Mouse (Mus musculus): Measurements from ENCODE around the gene Dnajc11. TPM values are rescaled to one million over a fixed set of nuclear protein-coding genes. Genes with fewer than 3 reads are reported as not detected.

Dnajc11 gene
- polyA plus RNA-seq (2015; fragmentation: Nextera tagmentation; extraction: Ambion mirVana), result 45.4 and 56.4 TPM in 2 replicates

GRCm38 (mm10) chr4:151933505-151934214, at the start of gene Dnajc11:
Gene Dnajc11 (plus strand): TSS chr4:151933691.
- WGBS, result under 1% methylated on average over 82 of the region's 83 CpGs
- no peaks in the 10 kb centered on the region for H3K36me3 ChIP-seq
- ATAC-seq (replicated peaks; ENCODE audit: insufficient number of reproducible peaks, insufficient read depth, low FRiP score, low read depth), result peak; percentile 88
- H3K4me2 ChIP-seq, result peak within 1 kb of the TSS; percentile 82
- H3K9me3 ChIP-seq (replicated peaks), result no peaks in the 10 kb centered on the region
- H3K27ac ChIP-seq, result peak within 1 kb of the TSS; percentile 43
- H3K9ac ChIP-seq, result peak within 1 kb of the TSS; percentile 90
- H3K4me3 ChIP-seq, result peak within 1 kb of the TSS; percentile 89
- H3K27me3 ChIP-seq, result no peaks in the 10 kb centered on the region
- peaks cover 28% of the 10 kb centered on the region for H3K4me1 ChIP-seq (replicated peaks)

- no peak overlapping the region for H3K9ac ChIP-seq
- H3K4me1 ChIP-seq (replicated peaks), result no peaks in the 10 kb centered on the region
- H3K27me3 ChIP-seq, result no peaks in the 10 kb centered on the region
- H3K4me3 ChIP-seq, result no peak overlapping the region
- no peak overlapping the region for H3K4me2 ChIP-seq
- no peaks in the 10 kb centered on the region for H3K36me3 ChIP-seq
- no peak for ATAC-seq (replicated peaks; ENCODE audit: insufficient number of reproducible peaks, insufficient read depth, low FRiP score, low read depth)
- 0 out of 2 replicates have a peak, but pooled peaks cover 4% of the 10 kb centered on the region for H3K9me3 ChIP-seq (replicated peaks)
- no peak overlapping the region for H3K27ac ChIP-seq
- WGBS, result 70% methylated on average over 6 of the region's 6 CpGs
Observed at GRCm38 (mm10) chr4:151893241-151893640, 40.2 kb upstream of the Dnajc11 start.

- ATAC-seq (replicated peaks; ENCODE audit: insufficient number of reproducible peaks, insufficient read depth, low FRiP score, low read depth), result no peak
- 90% methylated on average over 12 of the region's 12 CpGs for WGBS
- Histone ChIP-seq H3K27me3 (no peaks in the 10 kb centered on the region), H3K4me1 (replicated peaks) (no peaks in the 10 kb centered on the region), H3K9me3 (replicated peaks) (peaks cover 4% of the 10 kb centered on the region; the same call in 1 of the 2 replicates), H3K36me3 (no peaks in the 10 kb centered on the region), H3K27ac (no peak overlapping the region), H3K9ac (no peak overlapping the region), H3K4me2 (no peak overlapping the region), H3K4me3 (no peak overlapping the region)
Observed at GRCm38 (mm10) chr4:151894926-151895325, 38.6 kb upstream of the Dnajc11 start.

- Histone ChIP-seq H3K36me3 (no peaks in the 10 kb centered on the region), H3K4me1 (replicated peaks) (no peaks in the 10 kb centered on the region), H3K27me3 (no peaks in the 10 kb centered on the region), H3K27ac (no peak overlapping the region), H3K4me3 (no peak overlapping the region), H3K9me3 (replicated peaks) (peaks cover 4% of the 10 kb centered on the region; the same call in 1 of the 2 replicates), H3K4me2 (no peak overlapping the region), H3K9ac (no peak overlapping the region)
- ATAC-seq (replicated peaks; ENCODE audit: insufficient number of reproducible peaks, insufficient read depth, low FRiP score, low read depth), result no peak
- WGBS, result 89% methylated on average over 7 of the region's 7 CpGs
Observed at GRCm38 (mm10) chr4:151895624-151896023, 37.9 kb upstream of the Dnajc11 start.

- Histone ChIP-seq H3K4me2 (no peak overlapping the region), H3K36me3 (no peaks in the 10 kb centered on the region), H3K9me3 (replicated peaks) (peaks cover 4% of the 10 kb centered on the region; the same call in 1 of the 2 replicates), H3K27ac (no peak overlapping the region), H3K9ac (no peak overlapping the region), H3K4me3 (no peak overlapping the region), H3K4me1 (replicated peaks) (peaks cover 5% of the 10 kb centered on the region), H3K27me3 (no peaks in the 10 kb centered on the region)
- 74% methylated on average over 9 of the region's 9 CpGs for WGBS
- no peak for ATAC-seq (replicated peaks; ENCODE audit: insufficient number of reproducible peaks, insufficient read depth, low FRiP score, low read depth)
Observed at GRCm38 (mm10) chr4:151897069-151897617, 36.3 kb upstream of the Dnajc11 start.

- Histone ChIP-seq H3K9ac (no peak overlapping the region), H3K4me1 (replicated peaks) (peaks cover 19% of the 10 kb centered on the region), H3K36me3 (no peaks in the 10 kb centered on the region), H3K9me3 (replicated peaks) (peaks cover 4% of the 10 kb centered on the region; the same call in 1 of the 2 replicates), H3K4me3 (no peak overlapping the region), H3K27me3 (no peaks in the 10 kb centered on the region), H3K4me2 (no peak overlapping the region), H3K27ac (no peak overlapping the region)
- WGBS, result 59% methylated on average over 13 of the region's 13 CpGs
- ATAC-seq (replicated peaks; ENCODE audit: insufficient number of reproducible peaks, insufficient read depth, low FRiP score, low read depth), result no peak
Observed at GRCm38 (mm10) chr4:151898600-151899245, 34.8 kb upstream of the Dnajc11 start.

GRCm38 (mm10) chr4:151899707-151900384, 33.6 kb upstream of the Dnajc11 start:
- no peak for ATAC-seq (replicated peaks; ENCODE audit: insufficient number of reproducible peaks, insufficient read depth, low FRiP score, low read depth)
- Histone ChIP-seq H3K36me3 (no peaks in the 10 kb centered on the region), H3K4me2 (no peak overlapping the region), H3K27me3 (no peaks in the 10 kb centered on the region), H3K27ac (no peak overlapping the region), H3K4me3 (no peak overlapping the region), H3K4me1 (replicated peaks) (peaks cover 28% of the 10 kb centered on the region), H3K9me3 (replicated peaks) (peaks cover 4% of the 10 kb centered on the region; the same call in 1 of the 2 replicates), H3K9ac (no peak overlapping the region)
- WGBS, result 67% methylated on average over 11 of the region's 11 CpGs

GRCm38 (mm10) chr4:151900735-151901134, 32.8 kb upstream of the Dnajc11 start:
- 77% methylated on average over 6 of the region's 6 CpGs for WGBS
- no peak overlapping the region for H3K4me2 ChIP-seq
- no peaks in the 10 kb centered on the region for H3K36me3 ChIP-seq
- no peaks in the 10 kb centered on the region for H3K27me3 ChIP-seq
- no peak overlapping the region for H3K4me3 ChIP-seq
- peaks cover 28% of the 10 kb centered on the region for H3K4me1 ChIP-seq (replicated peaks)
- no peak for ATAC-seq (replicated peaks; ENCODE audit: insufficient number of reproducible peaks, insufficient read depth, low FRiP score, low read depth)
- peaks cover under 1% of the 10 kb centered on the region; the same call in 1 of the 2 replicates for H3K9me3 ChIP-seq (replicated peaks)
- H3K27ac ChIP-seq, result no peak overlapping the region
- H3K9ac ChIP-seq, result no peak overlapping the region

- Histone ChIP-seq H3K9ac (no peak overlapping the region), H3K4me1 (replicated peaks) (peaks cover 28% of the 10 kb centered on the region), H3K4me3 (no peak overlapping the region), H3K36me3 (no peaks in the 10 kb centered on the region), H3K27ac (no peak overlapping the region), H3K27me3 (no peaks in the 10 kb centered on the region), H3K9me3 (replicated peaks) (no peaks in the 10 kb centered on the region; the same call in 1 of the 2 replicates), H3K4me2 (no peak overlapping the region)
- 54% methylated on average over 11 of the region's 11 CpGs for WGBS
- no peak for ATAC-seq (replicated peaks; ENCODE audit: insufficient number of reproducible peaks, insufficient read depth, low FRiP score, low read depth)
Observed at GRCm38 (mm10) chr4:151901422-151901821, 32.1 kb upstream of the Dnajc11 start.

- no peak for ATAC-seq (replicated peaks; ENCODE audit: insufficient number of reproducible peaks, insufficient read depth, low FRiP score, low read depth)
- H3K4me1 ChIP-seq (replicated peaks), result peaks cover 28% of the 10 kb centered on the region
- peak overlapping the region; percentile 78 for H3K27ac ChIP-seq
- no peaks in the 10 kb centered on the region; the same call in 1 of the 2 replicates for H3K9me3 ChIP-seq (replicated peaks)
- H3K9ac ChIP-seq, result no peak overlapping the region
- WGBS, result 68% methylated on average over 17 of the region's 17 CpGs
- H3K4me3 ChIP-seq, result no peak overlapping the region
- no peaks in the 10 kb centered on the region for H3K27me3 ChIP-seq
- H3K36me3 ChIP-seq, result no peaks in the 10 kb centered on the region
- H3K4me2 ChIP-seq, result no peak overlapping the region; the same call in 1 of the 2 replicates
Observed at GRCm38 (mm10) chr4:151902046-151902688, 31.3 kb upstream of the Dnajc11 start.
